Mouse (Mus musculus) layer of hippocampus, adult 11-12 months (tissue): ENCODE measurements at regions not wholly inside any gene's neighbourhood (a gene's known extent, or its start where the extent isn't known, plus 50 kb on each side); places are given as distances from the start of the nearest gene placed in this dataset.

Source experiments
- DNase-seq: peaks from one replicate; pipeline ENCODE4 v3.0.0; 2022; ENCODE audit warnings: low spot score

DNA sequence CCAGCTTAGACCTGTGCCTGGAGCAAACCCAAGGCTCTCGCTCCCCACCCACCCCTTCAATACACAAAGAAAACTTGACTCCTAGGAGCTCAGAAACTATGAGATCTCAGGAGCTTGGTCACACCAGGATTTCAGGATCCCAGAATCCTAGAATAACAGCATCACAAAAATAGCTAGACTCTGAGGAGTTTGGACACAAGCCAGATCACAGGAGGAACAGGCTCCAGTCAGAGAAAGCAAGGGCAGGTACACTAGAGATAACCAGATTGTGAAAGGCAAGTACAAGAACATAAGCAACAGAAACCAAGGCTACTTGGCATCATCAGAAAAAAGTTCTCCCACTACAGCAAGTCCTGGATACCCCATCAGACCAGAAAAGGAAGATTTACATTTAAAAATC, 221.5 kb downstream of the Epha7 start:
- DNase-seq, result no peak

DNA sequence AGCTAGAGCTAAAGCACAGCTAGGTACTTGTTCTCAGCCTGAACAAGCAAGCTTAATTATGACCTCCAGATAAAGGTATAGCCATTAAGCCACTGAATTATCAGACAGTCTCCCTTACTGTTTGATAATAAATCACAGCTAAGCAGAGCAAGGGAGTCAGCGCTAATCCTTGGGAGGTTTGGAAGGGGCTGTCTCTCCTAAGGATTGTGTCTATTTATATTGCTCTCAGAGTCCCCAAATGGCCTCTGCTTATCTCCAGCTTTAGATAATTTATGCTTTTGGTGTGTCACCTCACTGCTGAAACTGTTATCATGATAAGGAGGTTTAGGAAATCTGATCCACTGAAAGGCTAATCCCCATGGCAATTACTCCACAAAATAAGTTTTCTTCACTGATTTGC, 227.1 kb downstream of the Epha7 start:
- no peak for DNase-seq

DNA sequence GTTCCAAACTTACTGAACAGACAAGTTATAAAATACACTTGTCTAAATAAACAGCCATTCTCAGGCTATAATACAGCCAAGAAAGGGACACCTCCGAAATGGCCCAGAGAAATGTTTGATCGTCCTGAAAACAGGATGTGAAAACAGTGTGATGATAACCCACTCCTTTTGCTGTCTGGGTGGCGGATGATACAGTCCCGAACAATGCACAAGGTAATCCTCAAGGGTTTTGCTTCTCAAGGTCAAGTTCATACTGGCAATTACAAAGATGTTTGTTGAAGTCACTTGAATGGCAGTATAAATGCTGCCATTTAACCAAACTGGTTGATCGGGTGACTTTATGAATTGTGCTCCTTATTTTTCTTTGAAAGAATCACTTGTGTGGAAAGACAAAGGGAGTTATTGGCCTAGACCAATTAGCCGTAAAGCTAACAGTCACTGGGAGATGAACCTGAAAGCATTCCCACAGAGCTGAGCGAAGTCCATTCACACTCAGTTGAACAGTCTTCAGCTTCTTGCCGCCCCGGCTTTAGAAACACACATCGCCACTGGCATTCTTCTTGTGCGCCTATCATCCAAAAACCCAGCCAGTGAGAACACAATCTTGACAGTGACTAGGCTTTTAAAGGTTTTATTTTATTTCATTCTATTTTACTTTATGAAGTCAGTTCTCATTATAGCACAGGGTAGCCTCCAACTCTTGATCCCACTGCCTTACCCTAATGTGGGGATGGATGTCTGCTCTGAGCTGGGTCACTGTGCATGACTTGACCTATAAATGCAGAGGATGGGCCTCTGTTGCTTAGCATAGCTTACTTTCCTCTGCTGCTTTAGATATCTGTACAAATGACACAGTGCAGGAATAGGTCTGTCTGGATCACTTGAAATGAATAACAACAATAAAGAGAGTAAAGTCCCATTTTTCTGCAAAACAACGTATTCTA, 256.0 kb downstream of the Epha7 start:
- no peak for DNase-seq

DNA sequence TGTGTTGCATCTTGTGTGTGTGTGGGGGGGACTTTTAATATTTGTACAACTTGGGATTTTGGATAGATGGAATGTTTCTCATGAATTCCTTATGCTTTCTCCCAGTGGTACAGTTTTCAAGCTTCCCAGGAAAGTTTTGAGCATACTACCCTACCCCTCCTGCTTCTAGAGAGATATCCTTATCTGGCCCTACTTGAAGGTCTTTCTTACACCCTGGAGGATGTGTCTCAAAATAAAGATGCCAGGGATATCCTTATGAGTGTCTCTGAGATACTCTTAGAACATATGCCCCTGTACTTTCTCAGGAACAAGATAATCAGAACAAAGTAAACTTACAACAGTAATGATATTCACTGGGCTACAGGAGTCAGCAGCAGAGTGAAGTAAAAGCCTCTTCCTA, 261.3 kb downstream of the Epha7 start:
- no peak for DNase-seq

DNA sequence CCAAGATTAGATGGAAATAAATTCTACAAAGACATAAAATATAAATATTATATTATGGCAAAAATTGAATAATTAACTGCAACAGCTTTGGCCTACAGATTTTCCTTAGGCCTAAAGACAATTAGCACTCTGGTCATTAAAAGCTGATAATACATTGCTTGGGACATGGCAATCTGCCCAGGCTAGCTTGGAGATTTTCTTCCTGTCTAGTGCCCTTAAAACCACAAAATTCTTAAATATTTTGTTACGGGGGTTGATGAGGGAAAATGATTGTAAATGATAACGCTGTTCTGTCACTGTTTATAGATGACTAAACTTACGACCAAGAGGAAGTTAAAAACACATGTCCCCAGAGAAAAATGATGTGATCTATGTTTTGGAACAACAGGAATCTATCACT, 261.9 kb downstream of the Epha7 start:
- DNase-seq, result no peak

DNA sequence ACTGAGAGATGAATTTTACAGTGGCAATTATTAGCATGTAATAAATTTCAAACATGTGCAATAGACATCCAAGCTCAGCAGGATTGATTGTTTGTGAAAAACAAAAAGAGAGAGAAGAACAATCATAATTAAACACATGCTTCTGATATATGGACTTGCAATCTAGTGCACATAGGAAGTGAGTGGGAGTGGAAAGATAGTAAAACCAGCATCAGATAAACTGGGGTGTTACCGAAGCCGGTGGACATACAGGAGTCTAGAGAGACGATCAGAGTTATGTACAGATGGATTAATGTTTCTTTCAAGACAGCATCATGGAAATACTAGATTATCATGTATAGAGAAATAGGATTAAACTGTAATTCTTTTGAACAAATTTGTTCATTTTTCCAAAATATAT, 263.8 kb downstream of the Epha7 start:
- no peak for DNase-seq

DNA sequence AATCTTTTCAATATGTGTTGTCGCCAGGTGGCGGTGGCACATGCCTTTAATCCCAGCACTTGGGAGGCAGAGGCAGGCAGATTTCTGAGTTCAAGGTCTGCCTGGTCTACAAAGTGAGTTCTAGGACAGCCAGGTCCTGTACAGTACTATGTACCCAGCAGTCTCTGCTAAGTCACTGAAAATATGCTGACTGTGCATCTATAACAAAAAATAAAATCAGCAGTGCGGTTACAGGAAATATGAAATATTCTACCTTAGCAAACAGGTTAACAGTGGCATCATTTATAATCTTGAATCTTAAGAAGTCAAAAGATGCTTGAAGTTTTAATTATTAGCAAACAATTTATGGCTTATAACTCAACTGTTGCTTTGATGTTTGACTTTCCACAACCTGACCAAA, 265.5 kb downstream of the Epha7 start:
- DNase-seq, result no peak

DNA sequence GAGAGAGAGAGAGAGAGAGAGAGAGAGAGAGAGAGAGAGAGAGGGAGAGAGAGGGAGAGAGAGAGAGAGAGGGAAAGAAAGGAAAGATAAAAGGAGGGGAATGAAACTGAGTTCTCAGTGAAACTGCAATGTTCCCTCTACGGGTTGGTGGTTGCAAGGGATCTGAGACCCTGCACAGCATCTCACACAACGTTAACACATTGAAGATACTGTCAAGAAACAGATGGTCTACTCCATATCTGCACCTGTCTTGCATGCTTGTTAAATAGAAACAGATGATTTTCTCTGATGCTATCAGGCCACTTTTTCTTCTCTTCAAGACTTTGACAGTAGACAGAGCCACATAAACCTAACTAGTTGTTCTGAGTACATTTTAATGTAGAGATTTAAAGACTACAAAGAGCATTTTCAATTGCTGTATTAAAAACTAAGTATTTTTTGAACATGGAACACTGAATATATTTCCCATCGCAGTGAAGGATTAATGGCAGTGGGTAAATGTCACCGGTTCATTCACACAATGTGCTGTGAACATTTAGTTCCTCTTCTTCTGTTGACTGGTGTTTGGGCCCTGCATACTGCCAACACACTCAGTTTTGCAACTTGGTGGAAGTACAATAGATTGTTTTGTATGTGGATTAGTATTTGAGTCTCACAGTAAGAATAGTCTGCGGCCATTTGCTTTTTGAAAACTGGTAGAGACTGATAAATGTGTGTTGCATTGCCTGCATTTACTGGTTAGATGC, 270.8 kb downstream of the Epha7 start:
- DNase-seq, result no peak

DNA sequence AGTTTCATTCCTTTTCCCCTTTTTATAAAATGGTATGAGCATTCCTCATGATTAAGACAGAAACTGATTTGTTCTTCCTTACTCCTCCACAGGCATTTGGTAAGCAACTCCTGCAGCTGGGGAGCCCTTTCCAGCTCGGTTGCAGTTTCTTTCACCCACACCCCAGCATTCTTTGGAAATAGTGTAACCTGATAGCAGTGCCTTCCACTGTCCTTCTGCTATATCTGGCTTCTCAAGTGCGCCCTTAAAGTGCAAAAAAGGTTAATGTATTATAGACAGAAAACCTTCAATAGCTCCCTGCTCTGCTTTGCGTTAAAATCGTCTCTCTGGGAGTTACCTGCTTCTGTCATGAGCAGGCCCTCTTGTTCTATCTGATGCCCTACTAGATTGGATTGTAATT, 278.0 kb downstream of the Epha7 start:
- DNase-seq, result no peak

DNA sequence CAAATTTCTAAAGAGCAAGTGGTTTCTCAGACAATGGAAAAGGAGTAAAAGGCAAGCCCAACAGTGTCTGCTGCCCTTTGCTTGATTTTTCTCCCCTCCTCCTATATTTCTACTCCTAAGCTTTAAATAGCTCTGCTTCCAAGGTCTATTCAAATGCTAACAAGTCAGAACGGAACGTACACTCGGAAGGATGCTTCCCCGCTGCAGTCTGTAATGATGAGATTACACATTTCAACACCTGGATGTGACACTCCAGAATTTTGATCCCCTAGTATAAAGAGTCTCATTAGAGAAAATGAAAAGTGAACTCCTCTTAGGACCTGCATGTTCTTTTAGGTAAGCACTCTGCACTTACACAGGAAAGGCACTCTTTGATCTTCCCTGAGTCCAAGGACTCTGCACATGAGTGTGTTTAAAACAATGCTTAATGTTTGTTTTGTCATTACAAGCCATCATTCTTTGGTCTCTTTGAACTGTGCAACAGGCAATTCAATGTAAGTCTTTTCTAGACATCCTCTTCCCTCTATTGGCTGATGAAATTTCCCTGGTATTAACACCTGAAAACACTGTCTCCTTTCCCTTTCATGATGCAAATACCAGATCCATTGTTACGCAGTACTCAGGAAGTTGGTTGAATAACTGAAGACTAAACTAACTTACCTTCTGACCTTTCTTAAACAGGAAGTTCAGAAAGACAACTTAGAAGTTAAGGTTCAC, 278.7 kb downstream of the Epha7 start:
- no peak for DNase-seq

DNA sequence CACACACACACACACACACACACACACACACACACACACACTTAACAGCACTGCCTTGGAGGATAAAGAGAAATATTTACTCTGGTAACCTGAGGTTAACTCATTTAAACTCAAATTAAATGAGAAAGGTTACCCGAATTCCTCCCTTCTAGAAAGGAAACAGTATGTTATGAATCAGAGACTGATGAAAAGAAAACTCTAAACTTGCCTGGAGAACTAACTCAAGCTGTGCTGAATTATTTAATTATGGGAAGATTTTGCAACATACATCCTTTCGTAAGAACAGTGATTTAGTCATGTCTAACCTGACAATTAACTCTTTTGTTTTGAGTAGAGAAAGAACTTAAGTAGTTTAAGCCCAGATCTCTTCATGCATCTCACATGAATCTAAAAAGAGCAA, 289.4 kb downstream of the Epha7 start:
- DNase-seq, result no peak

DNA sequence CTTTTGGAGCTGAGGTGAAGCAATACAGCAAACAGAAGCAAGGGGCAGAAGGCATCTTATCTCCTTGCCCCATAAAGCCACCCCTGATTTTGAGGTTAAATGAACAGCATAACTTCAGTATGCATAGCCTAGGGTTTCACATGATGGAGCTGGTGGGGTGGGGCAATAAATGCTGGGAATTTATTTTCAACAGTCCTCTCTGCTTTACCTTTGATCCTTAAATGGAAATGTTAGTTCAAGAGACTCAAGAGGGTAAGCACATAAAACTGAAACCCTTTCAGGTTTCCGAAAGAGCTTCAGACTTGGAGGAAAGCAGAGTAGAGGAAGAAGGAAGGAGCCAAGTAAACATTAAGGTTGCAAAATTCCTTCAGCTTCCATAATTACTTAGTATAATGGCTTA, 290.5 kb downstream of the Epha7 start:
- no peak for DNase-seq

DNA sequence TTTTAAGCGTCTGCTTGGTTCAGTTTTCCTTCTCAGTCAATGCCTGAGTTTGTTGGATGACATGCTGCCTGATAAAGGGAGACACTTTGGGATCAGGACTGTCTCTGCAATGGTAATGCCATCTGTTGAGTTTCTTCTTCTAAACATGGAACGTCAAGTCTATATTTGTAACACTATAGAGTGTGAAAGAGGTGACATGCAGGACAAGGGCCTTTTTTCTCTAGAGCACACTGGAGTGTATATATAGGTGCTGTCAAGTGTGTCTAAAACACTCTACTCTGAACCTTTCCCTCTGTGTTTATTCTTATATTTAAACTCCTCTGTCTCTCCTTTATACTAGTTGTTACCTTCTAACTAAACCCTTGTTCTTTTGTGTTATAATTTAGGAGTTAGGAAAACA, 299.6 kb downstream of the Epha7 start:
- no peak for DNase-seq

DNA sequence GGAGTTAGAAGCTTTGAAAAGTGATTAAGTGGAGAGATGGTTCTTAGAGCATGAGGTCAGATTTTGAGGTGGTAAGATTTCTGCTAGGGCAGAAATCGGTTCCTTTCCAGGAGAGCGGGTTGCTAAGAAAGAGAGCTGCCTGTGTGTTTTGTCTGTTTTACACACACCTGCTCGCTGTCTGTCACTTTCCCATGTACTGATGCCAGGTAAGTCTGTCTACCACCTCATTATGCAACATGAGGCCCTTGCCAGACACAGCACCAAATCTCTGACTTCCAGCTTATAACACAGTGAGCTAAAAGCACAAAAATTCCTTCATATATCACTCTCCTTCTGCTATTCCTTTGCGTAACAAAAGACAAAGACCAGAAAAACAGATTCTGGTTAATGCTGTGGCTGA, 304.1 kb downstream of the Epha7 start:
- DNase-seq, result no peak

DNA sequence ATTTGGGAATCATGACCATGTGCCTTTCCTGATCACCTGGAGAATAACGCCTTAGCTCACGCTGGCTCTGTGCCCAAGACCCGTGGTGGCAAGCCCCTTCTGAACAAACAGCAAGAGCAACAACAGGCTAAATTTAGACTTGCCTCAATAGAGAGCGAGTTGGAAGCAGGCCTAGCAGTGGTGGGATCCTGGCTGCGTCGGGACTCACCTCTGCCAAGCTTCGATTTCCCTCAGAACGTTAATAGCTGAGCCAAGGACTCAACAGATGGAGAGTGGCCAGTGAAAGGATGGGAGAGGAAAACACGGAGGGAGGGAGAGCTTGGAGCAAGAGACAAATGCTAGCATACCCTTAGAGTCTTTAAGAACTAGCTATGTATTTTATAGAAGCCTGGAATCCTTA, 305.0 kb downstream of the Epha7 start:
- DNase-seq, result peak; percentile 41

DNA sequence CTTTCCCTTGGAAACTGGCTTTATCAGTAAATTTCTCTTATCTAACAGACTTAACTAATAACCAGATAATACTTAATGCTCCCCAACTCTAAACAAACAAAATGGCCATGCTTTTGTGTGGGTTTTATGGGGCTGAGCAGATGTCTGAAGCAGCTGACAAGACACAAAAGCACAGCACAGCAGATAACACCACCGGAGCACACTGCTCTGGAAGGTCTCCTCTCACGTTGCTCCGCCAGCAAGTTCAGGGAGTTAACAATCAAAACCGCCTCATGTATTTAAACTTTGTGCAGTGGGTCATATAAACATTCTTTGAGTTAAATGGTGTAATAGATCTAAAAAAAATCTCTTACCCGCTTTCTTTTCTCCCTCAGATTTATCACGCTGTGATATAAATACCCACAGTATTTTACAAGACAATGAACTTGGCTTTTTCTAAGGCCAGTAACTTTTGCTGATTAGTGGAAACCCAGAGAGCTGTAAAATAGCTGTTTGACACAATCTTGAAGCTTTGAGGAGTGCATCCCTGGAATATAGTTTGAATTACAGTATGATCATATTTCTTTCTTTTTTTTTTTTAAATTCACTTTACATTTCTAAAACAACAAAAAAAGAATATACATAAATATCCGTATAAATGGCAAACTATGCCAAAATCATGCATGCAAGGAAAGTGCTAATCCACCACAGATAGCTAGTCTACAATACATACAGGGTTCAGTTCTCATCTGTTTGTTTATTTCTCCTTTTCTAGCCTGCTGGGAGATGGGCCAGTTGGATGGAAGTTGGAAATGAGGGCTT, 305.9 kb downstream of the Epha7 start:
- no peak for DNase-seq

DNA sequence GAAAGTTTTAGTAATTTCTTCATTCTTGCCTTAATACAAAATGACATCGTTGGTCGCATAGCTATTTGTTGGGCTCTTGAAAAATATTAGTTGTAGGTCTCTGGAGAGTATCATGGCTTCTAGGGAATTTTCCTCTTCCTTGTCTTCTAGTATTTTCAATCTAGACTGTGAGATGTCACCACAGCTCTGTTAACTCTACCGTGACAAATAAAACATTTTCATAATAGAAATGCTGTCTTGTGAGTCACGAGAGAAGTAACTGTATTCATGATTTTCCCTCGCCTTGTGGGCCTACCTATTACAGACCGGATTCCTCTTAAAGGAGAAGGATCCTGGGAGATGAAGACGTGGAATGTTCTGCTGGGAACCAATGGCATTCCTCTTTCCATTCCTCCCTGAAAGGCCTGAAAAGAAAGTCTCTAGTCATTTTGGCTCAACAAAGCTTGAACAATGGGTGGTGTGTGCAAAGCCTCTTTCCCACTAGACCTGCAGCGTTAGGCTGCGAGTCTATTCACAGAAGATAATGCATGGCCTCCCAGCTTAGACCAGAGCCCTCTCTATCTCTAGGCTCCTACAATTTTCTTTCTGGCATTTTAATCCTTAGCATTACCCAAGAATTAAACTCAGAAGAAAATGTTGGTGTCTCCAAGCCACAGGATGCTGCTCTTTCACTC, 306.7 kb downstream of the Epha7 start:
- DNase-seq, result no peak

DNA sequence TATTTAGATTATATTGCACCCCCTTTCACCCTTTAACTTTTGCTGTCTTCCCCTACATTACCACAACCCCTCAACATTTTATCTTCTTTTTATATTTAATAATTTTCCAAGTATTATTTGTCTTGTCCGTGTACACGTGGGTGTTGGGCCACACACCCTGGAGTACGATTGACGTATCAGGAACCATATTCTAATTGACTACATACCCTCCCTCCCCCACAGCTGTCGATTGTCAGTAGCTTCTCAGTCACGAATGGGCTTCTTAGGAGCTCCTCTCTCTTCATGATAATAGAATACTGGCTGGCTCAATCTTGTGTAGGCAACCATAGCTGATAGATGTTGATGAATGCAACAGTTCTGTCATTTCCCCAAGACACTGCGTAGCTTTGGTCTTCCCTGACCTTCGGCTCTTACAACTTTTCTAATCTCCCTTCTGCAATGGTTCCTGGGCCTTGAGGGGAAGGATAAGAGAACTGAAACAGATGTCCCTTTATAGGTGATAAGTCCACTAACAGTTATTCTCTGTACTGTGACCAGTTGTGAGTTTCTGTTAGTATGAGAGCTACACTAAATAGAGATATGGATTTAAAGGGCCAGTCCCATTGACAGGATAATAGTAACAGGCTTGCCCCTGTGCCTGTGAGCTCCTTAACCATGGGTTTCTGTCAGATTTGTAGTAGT, 310.9 kb downstream of the Epha7 start:
- DNase-seq, result no peak

DNA sequence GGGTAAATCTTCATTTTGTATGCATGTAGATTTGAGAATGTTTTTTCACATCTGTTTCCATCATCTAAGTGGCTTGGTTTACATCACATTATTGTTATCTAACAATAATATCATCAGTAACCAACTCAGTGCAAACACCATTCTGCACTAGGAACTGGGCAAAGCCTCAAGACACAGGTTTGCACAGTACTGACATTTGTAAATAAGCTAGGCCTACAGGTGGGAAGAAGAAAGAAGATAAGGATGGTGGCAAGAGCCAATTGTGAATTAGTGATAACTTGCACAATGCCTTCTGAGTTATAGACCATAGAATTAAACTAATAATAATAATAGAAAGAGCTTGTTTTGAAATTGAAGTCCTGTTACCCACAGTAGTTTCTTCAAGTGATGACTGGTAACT, 317.6 kb downstream of the Epha7 start:
- no peak for DNase-seq

DNA sequence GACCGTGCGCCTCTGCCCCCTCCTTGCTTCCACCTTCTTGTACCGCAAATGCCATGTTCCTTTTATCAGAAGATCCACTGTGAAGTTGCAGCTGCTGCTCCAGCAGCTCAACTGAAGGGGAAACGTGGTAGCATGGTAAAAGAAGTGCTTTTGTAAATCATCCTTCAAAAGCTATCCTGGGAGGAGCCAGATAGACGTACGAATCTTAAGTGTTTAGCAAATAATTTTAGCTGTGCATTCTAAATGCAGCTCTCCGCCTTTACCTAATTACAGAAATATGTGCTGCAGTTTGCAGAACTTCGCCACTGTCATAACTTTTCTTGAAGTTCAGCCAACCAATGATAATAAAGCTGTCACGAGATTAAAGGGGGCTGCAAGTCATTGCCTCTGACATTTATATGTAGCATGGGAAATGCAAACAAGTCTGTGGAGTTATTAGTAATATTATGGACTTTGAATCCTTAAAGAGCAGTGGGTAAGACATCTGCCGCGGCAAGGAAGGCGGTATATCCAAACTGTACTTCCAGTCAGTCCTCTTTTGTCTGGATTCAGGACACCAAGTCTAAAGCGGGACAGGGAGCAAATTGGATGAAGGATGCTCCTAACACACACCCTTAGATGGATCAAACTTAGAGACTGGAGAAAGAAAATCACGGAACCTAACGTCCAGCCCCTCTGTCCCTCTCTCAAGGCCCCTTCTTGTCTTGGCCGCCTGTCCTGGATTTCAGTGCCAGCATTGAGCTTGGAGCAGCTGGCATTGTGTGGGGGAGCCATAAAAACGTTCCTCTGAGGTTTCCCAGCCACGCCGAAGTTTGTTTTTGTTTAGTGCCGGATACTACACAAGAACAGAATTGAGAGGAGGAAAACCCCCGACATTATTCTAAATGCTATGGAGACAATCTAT, 320.7 kb downstream of the Epha7 start:
- no peak for DNase-seq
